ENCODE assay signal across 8 mouse cellular contexts in the genomic region with DNA sequence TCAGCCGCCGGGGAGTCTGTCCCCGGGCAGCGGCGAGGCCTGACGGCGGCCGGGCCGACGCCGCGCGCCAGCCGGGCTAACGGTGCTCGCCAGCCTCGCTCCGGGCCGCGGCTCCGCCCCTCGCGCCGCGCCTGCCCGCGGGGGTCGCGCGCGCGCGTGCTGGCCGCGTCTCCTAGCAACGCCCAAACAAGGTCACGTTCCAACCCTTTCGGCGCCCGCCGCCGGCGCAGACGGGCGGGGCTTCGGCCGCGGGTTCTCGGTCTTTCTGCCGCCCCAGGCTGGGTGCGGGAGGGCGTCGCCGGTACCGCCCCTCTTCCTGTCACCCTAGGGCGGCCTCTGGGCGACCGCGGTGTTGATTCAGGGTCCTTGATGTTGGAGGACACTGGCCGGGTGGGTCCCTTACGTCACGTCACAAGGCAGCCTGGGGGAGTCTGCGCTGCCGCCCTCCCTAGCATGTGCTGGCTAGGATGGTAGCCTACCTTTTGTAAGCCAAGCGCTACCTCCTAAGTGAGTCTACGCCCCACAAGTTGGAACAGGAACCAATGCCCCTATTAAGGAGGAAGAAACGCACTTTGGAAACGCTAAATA. TPM values are rescaled to one million over a fixed set of nuclear protein-coding genes. Genes with fewer than 3 reads are reported as not detected.
A peak's percentile ranks its signal among the peaks of the same experiment; 100 is the strongest.
DNase-seq lines count a peak whose midpoint lies in the region; ATAC-seq and TF ChIP-seq lines count a peak whose summit lies in the region.

A gene (minus strand): TSS at position 150 of the 588 bp plus-strand sequence.

- H3K4me2 ChIP-seq in kidney, embryonic 14.5 days (replicated peaks; ENCODE audit: low read depth, low read length), result peak within 1 kb of the TSS; percentile 59
- peak within 1 kb of the TSS; percentile 70 for H3K4me2 ChIP-seq in limb, embryonic 15.5 days
- H3K4me2 ChIP-seq in midbrain, postnatal 0 days (ENCODE audit: low read depth, low read length, poor library complexity, severe bottlenecking), result peak within 1 kb of the TSS; percentile 76

- peak within 1 kb of the TSS; percentile 77 for H3K9ac ChIP-seq in kidney, embryonic 14.5 days (ENCODE audit: low read depth, low read length)
- H3K9ac ChIP-seq in limb, embryonic 15.5 days, result peak within 1 kb of the TSS; percentile 76
- peak within 1 kb of the TSS; percentile 93 for H3K9ac ChIP-seq in midbrain, postnatal 0 days (replicated peaks; ENCODE audit: low read length, poor library complexity, severe bottlenecking)

- peak within 1 kb of the TSS; percentile 51 for H3K27ac ChIP-seq in bone marrow macrophage, adult 2 months (ENCODE audit: insufficient read depth, low read depth, low read length)
- H3K27ac ChIP-seq in embryonic fibroblast, embryonic 13.5 days (ENCODE audit: insufficient read depth, low read length), result peak within 1 kb of the TSS; percentile 7; the same call in 1 of the 2 replicates
- H3K27ac ChIP-seq in heart, embryonic 10.5 days, result peak within 1 kb of the TSS; percentile 94
- peak within 1 kb of the TSS; percentile 85; the same call in 1 of the 2 replicates for H3K27ac ChIP-seq in kidney, embryonic 14.5 days (ENCODE audit: low read depth, low read length)
- H3K27ac ChIP-seq in limb, embryonic 15.5 days, result peak within 1 kb of the TSS; percentile 94
- peak within 1 kb of the TSS; percentile 96 for H3K27ac ChIP-seq in midbrain, postnatal 0 days (ENCODE audit: low read depth, low read length)

- DNase-seq in B cell, adult 2 months, result peak; percentile 96 to 97
- peak; percentile 95 for DNase-seq in heart, embryonic 10.5 days (ENCODE audit: low spot score)
- peak; percentile 87 for DNase-seq in midbrain, postnatal 0 days (ENCODE audit: low spot score)
- DNase-seq in spleen, postnatal 10 days (ENCODE audit: low spot score in 2 of 2), result peak; percentile 90 to 96

- under 1% methylated on average over 67 of the region's 68 CpGs for WGBS in heart, embryonic 10.5 days
- WGBS in kidney, embryonic 14.5 days, result under 1% methylated on average over 63 of the region's 68 CpGs
- WGBS in limb, embryonic 15.5 days, result under 1% methylated on average over 66 of the region's 68 CpGs
- WGBS in midbrain, postnatal 0 days, result under 1% methylated on average over 56 of the region's 68 CpGs

- H3K36me3 ChIP-seq in heart, embryonic 10.5 days, result no peaks in the 10 kb centered on the region
- H3K36me3 ChIP-seq in kidney, embryonic 14.5 days (ENCODE audit: control insufficient read depth, insufficient read depth, low read length), result no peaks in the 10 kb centered on the region
- H3K36me3 ChIP-seq in limb, embryonic 15.5 days, result no peaks in the 10 kb centered on the region
- H3K36me3 ChIP-seq in midbrain, postnatal 0 days (ENCODE audit: insufficient read depth, low read length), result no peaks in the 10 kb centered on the region

- ATAC-seq in kidney, embryonic 14.5 days (ENCODE audit: low FRiP score, low TSS enrichment), result peak; percentile 90
- ATAC-seq in limb, embryonic 15.5 days (ENCODE audit: insufficient number of reproducible peaks, low FRiP score, low TSS enrichment, low read depth), result peak; percentile 80
- ATAC-seq in midbrain, postnatal 0 days (ENCODE audit: low FRiP score), result peak; percentile 92

- peaks cover 6% of the 10 kb centered on the region for H3K4me1 ChIP-seq in bone marrow macrophage, adult 2 months (ENCODE audit: control insufficient read depth, insufficient read depth, low read length)
- 0 out of 2 replicates have a peak, but pooled peaks cover 2% of the 10 kb centered on the region for H3K4me1 ChIP-seq in embryonic fibroblast, embryonic 13.5 days (ENCODE audit: control insufficient read depth, insufficient read depth, low read length)
- no peaks in the 10 kb centered on the region for H3K4me1 ChIP-seq in heart, embryonic 10.5 days
- H3K4me1 ChIP-seq in kidney, embryonic 14.5 days (ENCODE audit: control insufficient read depth, insufficient read depth, low read length), result peaks cover 2% of the 10 kb centered on the region; the same call in 1 of the 2 replicates
- 0 out of 2 replicates have a peak, but pooled peaks cover 4% of the 10 kb centered on the region for H3K4me1 ChIP-seq in limb, embryonic 15.5 days
- H3K4me1 ChIP-seq in midbrain, postnatal 0 days (ENCODE audit: insufficient read depth, low read length), result no peaks in the 10 kb centered on the region

- no peak for TF ChIP-seq CTCF in bone marrow macrophage, adult 2 months (IDR thresholded peaks at IDR 0.05; ENCODE audit: low read depth, low read length)
- TF ChIP-seq CTCF in embryonic fibroblast, embryonic 13.5 days (IDR thresholded peaks at IDR 0.05; ENCODE audit: borderline replicate concordance, insufficient read depth, low read length), result no peak
- no peak for TF ChIP-seq CTCF in midbrain, postnatal 0 days (IDR thresholded peaks at IDR 0.05)

- peak within 1 kb of the TSS; percentile 98 for H3K4me3 ChIP-seq in bone marrow macrophage, adult 2 months (ENCODE audit: insufficient read depth, low read length)
- H3K4me3 ChIP-seq in embryonic fibroblast, embryonic 13.5 days (ENCODE audit: insufficient read depth, low read length), result peak within 1 kb of the TSS; percentile 73
- H3K4me3 ChIP-seq in heart, embryonic 10.5 days, result peak within 1 kb of the TSS; percentile 87
- peak within 1 kb of the TSS; percentile 85 for H3K4me3 ChIP-seq in kidney, embryonic 14.5 days (ENCODE audit: low read length)
- peak within 1 kb of the TSS; percentile 85 for H3K4me3 ChIP-seq in limb, embryonic 15.5 days
- H3K4me3 ChIP-seq in midbrain, postnatal 0 days (ENCODE audit: low read depth, low read length), result peak within 1 kb of the TSS; percentile 93

- H3K27me3 ChIP-seq in heart, embryonic 10.5 days (ENCODE audit: insufficient read depth, poor library complexity, severe bottlenecking), result no peaks in the 10 kb centered on the region
- H3K27me3 ChIP-seq in kidney, embryonic 14.5 days (ENCODE audit: control insufficient read depth, insufficient read depth, low read length), result no peaks in the 10 kb centered on the region
- H3K27me3 ChIP-seq in limb, embryonic 15.5 days, result no peaks in the 10 kb centered on the region
- no peaks in the 10 kb centered on the region for H3K27me3 ChIP-seq in midbrain, postnatal 0 days (ENCODE audit: insufficient read depth, low read length)

- no peaks in the 10 kb centered on the region for H3K9me3 ChIP-seq in heart, embryonic 10.5 days
- H3K9me3 ChIP-seq in kidney, embryonic 14.5 days (ENCODE audit: control insufficient read depth, low read length), result no peaks in the 10 kb centered on the region
- no peaks in the 10 kb centered on the region for H3K9me3 ChIP-seq in limb, embryonic 15.5 days
- H3K9me3 ChIP-seq in midbrain, postnatal 0 days (ENCODE audit: low read length), result no peaks in the 10 kb centered on the region

- no peak for TF ChIP-seq POLR2A in bone marrow macrophage, adult 2 months (IDR thresholded peaks at IDR 0.05; ENCODE audit: borderline replicate concordance, low read depth, low read length)
- peak; percentile 34 for TF ChIP-seq POLR2A in embryonic fibroblast, embryonic 13.5 days (IDR thresholded peaks at IDR 0.05; ENCODE audit: low read depth, low read length)

RNA-seq across cellular contexts. Expression of the gene that starts here (rescaled TPM):
- polyA plus RNA-seq in bone marrow macrophage, adult 2 months (2012; ENCODE audit: insufficient read depth, insufficient read length, missing spikeins), result 10.5 and 13.8 TPM in 2 replicates
- polyA plus RNA-seq in embryonic fibroblast, embryonic 13.5 days (2011; ENCODE audit: insufficient read length, low read depth, missing spikeins), result 10.8 and 15.9 TPM in 2 replicates
- 29.0 and 31.1 TPM in 2 replicates for polyA plus RNA-seq in heart, embryonic 10.5 days (2016; fragmentation: Nextera tagmentation; extraction: Ambion mirVana)
- polyA plus RNA-seq in kidney, embryonic 14.5 days (2014; fragmentation: Nextera tagmentation; extraction: Ambion mirVana), result 48.1 and 50.2 TPM in 2 replicates
- 77.8 and 80.4 TPM in 2 replicates for polyA plus RNA-seq in limb, embryonic 15.5 days (2015; fragmentation: Nextera tagmentation; extraction: Ambion mirVana)
- 67.4 and 94.0 TPM in 2 replicates for total RNA-seq in midbrain, postnatal 0 days (2014; rRNA removed)
- 117 and 129 TPM in 2 replicates for polyA plus RNA-seq in midbrain, postnatal 0 days (2015; fragmentation: Nextera tagmentation; extraction: Ambion mirVana)

Comparison
In these comparisons a context has a peak if more than half of its experiments do, and no peak if none do; other contexts are left out.
1. Peak in every context shown above with its lines: DNase-seq, ATAC-seq, H3K4me3 ChIP-seq and H3K27ac ChIP-seq.
2. H3K27ac ChIP-seq: peak in every context shown above with its lines; median percentile 96 in midbrain, postnatal 0 days; 94 in heart, embryonic 10.5 days; 94 in limb, embryonic 15.5 days; 85 in kidney, embryonic 14.5 days; 51 in bone marrow macrophage, adult 2 months; 7 in embryonic fibroblast, embryonic 13.5 days.